Mouse (Mus musculus) 416B (cell line): ENCODE measurements at regions not wholly inside any gene's neighbourhood (a gene's known extent, or its start where the extent isn't known, plus 50 kb on each side); places are given as distances from the start of the nearest gene placed in this dataset.

Source experiments
- DNase-seq: peaks from one replicate; pipeline ENCODE4 v3.0.0; 2011; ENCODE audit warnings: low read depth

GRCm38 (mm10) chr16:68017672-68018071, 397.0 kb upstream of the Cadm2 start:
- peak; percentile 32 for DNase-seq

GRCm38 (mm10) chr16:67989671-67990070, 369.0 kb upstream of the Cadm2 start:
- DNase-seq: peak; percentile 91

GRCm38 (mm10) chr16:67976565-67976964, 355.9 kb upstream of the Cadm2 start:
- DNase-seq: peak; percentile 55

GRCm38 (mm10) chr16:67968311-67969145, 347.8 kb upstream of the Cadm2 start:
- DNase-seq: no peak

- no peak for DNase-seq
Observed at GRCm38 (mm10) chr16:67949112-67949511, 328.4 kb upstream of the Cadm2 start.

GRCm38 (mm10) chr16:67944406-67944805, 323.7 kb upstream of the Cadm2 start:
- no peak for DNase-seq

- DNase-seq: no peak
Observed at GRCm38 (mm10) chr16:67919175-67919574, 298.5 kb upstream of the Cadm2 start.

- DNase-seq: no peak
Observed at GRCm38 (mm10) chr16:67871304-67872022, 250.8 kb upstream of the Cadm2 start.

- no peak for DNase-seq
Observed at GRCm38 (mm10) chr16:67850201-67850600, 229.5 kb upstream of the Cadm2 start.

GRCm38 (mm10) chr16:67844481-67844880, 223.8 kb upstream of the Cadm2 start:
- DNase-seq: no peak

- peak; percentile 91 for DNase-seq
Observed at GRCm38 (mm10) chr16:67797236-67797635, 176.5 kb upstream of the Cadm2 start.

GRCm38 (mm10) chr16:67776091-67776490, 155.4 kb upstream of the Cadm2 start:
- peak; percentile 84 for DNase-seq

GRCm38 (mm10) chr16:67769114-67769513, 148.4 kb upstream of the Cadm2 start:
- peak; percentile 16 for DNase-seq

- no peak for DNase-seq
Observed at GRCm38 (mm10) chr16:67735398-67735797, 114.7 kb upstream of the Cadm2 start.

GRCm38 (mm10) chr16:67698619-67699018, 77.9 kb upstream of the Cadm2 start:
- peak; percentile 54 for DNase-seq
